Mouse (Mus musculus): ENCODE results near the gene Rdh5. TPM values are rescaled to one million over a fixed set of nuclear protein-coding genes. Genes with fewer than 3 reads are reported as not detected.

Gene Rdh5
- polyA plus RNA-seq, 1 experiment from 2014 or later = 12.3 TPM

DNA sequence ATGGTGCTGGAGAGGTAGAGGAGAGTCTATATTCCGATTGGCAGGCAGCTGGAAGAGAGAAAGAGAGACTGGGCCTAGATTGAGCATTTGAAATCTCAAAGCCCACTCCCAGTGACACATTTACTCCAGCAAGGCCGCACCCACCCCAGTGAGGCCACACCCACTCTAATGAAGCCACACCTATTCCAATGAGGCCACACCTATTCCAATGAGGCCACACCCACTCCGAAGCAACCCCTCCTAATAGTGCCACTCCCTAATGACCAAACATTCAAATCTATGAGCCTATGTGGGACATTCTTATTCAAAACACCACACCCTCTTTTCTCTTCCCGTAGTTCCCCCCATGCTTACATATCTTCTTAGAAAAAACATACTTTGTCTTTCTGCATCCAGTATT is 24.8 kb upstream of the Rdh5 start:
- 88% methylated on average over 4 of the region's 4 CpGs for WGBS

GRCm38 (mm10) chr10:128945675-128946074 is 23.0 kb upstream of the Rdh5 start:
- Histone ChIP-seq H3K36me3 (ENCODE audit: control insufficient read depth, insufficient read depth) (no peaks in the 10 kb centered on the region), H3K9me3 (ENCODE audit: control insufficient read depth, low read length) (no peaks in the 10 kb centered on the region), H3K4me1 (replicated peaks; ENCODE audit: control insufficient read depth, insufficient read depth, low read length) (no peaks in the 10 kb centered on the region), H3K4me2 (ENCODE audit: low read length) (no peak overlapping the region), H3K27ac (ENCODE audit: low read length) (no peak overlapping the region), H3K9ac (replicated peaks; ENCODE audit: low read depth, low read length) (no peak overlapping the region), H3K4me3 (replicated peaks; ENCODE audit: low read length) (no peak overlapping the region), H3K27me3 (replicated peaks; ENCODE audit: control insufficient read depth, insufficient read depth, low read length) (no peaks in the 10 kb centered on the region)
- WGBS = 16% methylated on average over 3 of the region's 3 CpGs
- ATAC-seq = no peak

More for the DNA sequence above, 24.8 kb upstream of the Rdh5 start:
- Histone ChIP-seq H3K9me3 (ENCODE audit: control insufficient read depth, low read length) (no peaks in the 10 kb centered on the region), H3K4me3 (replicated peaks; ENCODE audit: low read length) (no peak overlapping the region), H3K36me3 (ENCODE audit: control insufficient read depth, insufficient read depth) (no peaks in the 10 kb centered on the region), H3K9ac (replicated peaks; ENCODE audit: low read depth, low read length) (no peak overlapping the region), H3K27ac (ENCODE audit: low read length) (no peak overlapping the region), H3K27me3 (replicated peaks; ENCODE audit: control insufficient read depth, insufficient read depth, low read length) (no peaks in the 10 kb centered on the region), H3K4me2 (ENCODE audit: low read length) (no peak overlapping the region), H3K4me1 (replicated peaks; ENCODE audit: control insufficient read depth, insufficient read depth, low read length) (no peaks in the 10 kb centered on the region)
- ATAC-seq = no peak

DNA sequence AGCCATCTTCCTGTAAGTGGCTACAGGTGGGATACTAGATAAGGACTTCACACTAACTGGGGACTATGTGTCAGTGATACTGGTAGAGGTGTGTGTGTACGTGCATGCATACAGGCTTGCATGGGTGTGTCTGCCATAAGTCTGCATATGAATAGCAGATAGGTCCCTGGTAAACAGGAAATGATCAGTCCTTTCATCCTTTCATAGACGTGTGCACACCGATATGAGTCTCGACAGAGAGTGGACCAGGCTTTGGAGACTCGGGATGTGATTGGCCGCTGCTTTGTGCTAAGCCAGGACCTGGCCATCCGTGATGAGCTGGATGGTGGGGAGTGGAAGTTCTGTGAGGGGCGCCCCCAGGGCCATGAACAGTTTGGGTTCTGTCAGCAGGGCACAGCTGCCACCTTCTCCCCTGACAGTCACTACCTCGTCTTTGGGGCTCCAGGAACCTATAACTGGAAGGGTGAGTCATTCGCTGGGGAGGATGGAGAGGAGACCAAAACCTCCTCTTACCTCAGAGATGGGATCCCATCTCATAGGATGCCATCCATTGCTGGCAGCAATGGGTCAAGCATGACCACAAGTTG is 17.9 kb upstream of the Rdh5 start:
- H3K27me3 ChIP-seq (replicated peaks; ENCODE audit: control insufficient read depth, insufficient read depth, low read length) = peaks cover 9% of the 10 kb centered on the region
- no peak overlapping the region for H3K4me2 ChIP-seq (ENCODE audit: low read length)
- no peaks in the 10 kb centered on the region for H3K4me1 ChIP-seq (replicated peaks; ENCODE audit: control insufficient read depth, insufficient read depth, low read length)
- H3K4me3 ChIP-seq (replicated peaks; ENCODE audit: low read length) = no peak overlapping the region
- no peaks in the 10 kb centered on the region for H3K9me3 ChIP-seq (ENCODE audit: control insufficient read depth, low read length)
- WGBS = 88% methylated on average over 10 of the region's 10 CpGs
- ATAC-seq = no peak
- no peak overlapping the region for H3K27ac ChIP-seq (ENCODE audit: low read length)
- no peak overlapping the region for H3K9ac ChIP-seq (replicated peaks; ENCODE audit: low read depth, low read length)
- no peaks in the 10 kb centered on the region for H3K36me3 ChIP-seq (ENCODE audit: control insufficient read depth, insufficient read depth)

GRCm38 (mm10) chr10:128938974-128939373 is 16.3 kb upstream of the Rdh5 start:
- Histone ChIP-seq H3K4me2 (ENCODE audit: low read length) (no peak overlapping the region), H3K4me3 (replicated peaks; ENCODE audit: low read length) (no peak overlapping the region), H3K4me1 (replicated peaks; ENCODE audit: control insufficient read depth, insufficient read depth, low read length) (peaks cover 4% of the 10 kb centered on the region), H3K27me3 (replicated peaks; ENCODE audit: control insufficient read depth, insufficient read depth, low read length) (peaks cover 25% of the 10 kb centered on the region), H3K9ac (replicated peaks; ENCODE audit: low read depth, low read length) (no peak overlapping the region), H3K36me3 (ENCODE audit: control insufficient read depth, insufficient read depth) (no peaks in the 10 kb centered on the region), H3K9me3 (ENCODE audit: control insufficient read depth, low read length) (no peaks in the 10 kb centered on the region), H3K27ac (ENCODE audit: low read length) (no peak overlapping the region)
- no peak for ATAC-seq
- WGBS = 64% methylated on average over 5 of the region's 5 CpGs

GRCm38 (mm10) chr10:128938457-128938856 is 15.8 kb upstream of the Rdh5 start:
- Histone ChIP-seq H3K27ac (ENCODE audit: low read length) (no peak overlapping the region), H3K4me2 (ENCODE audit: low read length) (no peak overlapping the region), H3K9ac (replicated peaks; ENCODE audit: low read depth, low read length) (no peak overlapping the region), H3K36me3 (ENCODE audit: control insufficient read depth, insufficient read depth) (no peaks in the 10 kb centered on the region), H3K9me3 (ENCODE audit: control insufficient read depth, low read length) (no peaks in the 10 kb centered on the region), H3K4me3 (replicated peaks; ENCODE audit: low read length) (no peak overlapping the region), H3K4me1 (replicated peaks; ENCODE audit: control insufficient read depth, insufficient read depth, low read length) (peaks cover 9% of the 10 kb centered on the region), H3K27me3 (replicated peaks; ENCODE audit: control insufficient read depth, insufficient read depth, low read length) (peaks cover 25% of the 10 kb centered on the region)
- no peak for ATAC-seq
- 75% methylated on average over 9 of the region's 9 CpGs for WGBS

GRCm38 (mm10) chr10:128937756-128938390 is 15.2 kb upstream of the Rdh5 start:
- ATAC-seq = no peak
- H3K4me2 ChIP-seq (ENCODE audit: low read length) = no peak overlapping the region
- peaks cover 31% of the 10 kb centered on the region for H3K27me3 ChIP-seq (replicated peaks; ENCODE audit: control insufficient read depth, insufficient read depth, low read length)
- H3K27ac ChIP-seq (ENCODE audit: low read length) = no peak overlapping the region
- H3K4me3 ChIP-seq (replicated peaks; ENCODE audit: low read length) = no peak overlapping the region
- H3K9ac ChIP-seq (replicated peaks; ENCODE audit: low read depth, low read length) = no peak overlapping the region
- H3K36me3 ChIP-seq (ENCODE audit: control insufficient read depth, insufficient read depth) = no peaks in the 10 kb centered on the region
- WGBS = 76% methylated on average over 12 of the region's 12 CpGs
- peaks cover 12% of the 10 kb centered on the region for H3K4me1 ChIP-seq (replicated peaks; ENCODE audit: control insufficient read depth, insufficient read depth, low read length)
- H3K9me3 ChIP-seq (ENCODE audit: control insufficient read depth, low read length) = no peaks in the 10 kb centered on the region

- Histone ChIP-seq H3K27me3 (replicated peaks; ENCODE audit: control insufficient read depth, insufficient read depth, low read length) (peaks cover 46% of the 10 kb centered on the region), H3K36me3 (ENCODE audit: control insufficient read depth, insufficient read depth) (no peaks in the 10 kb centered on the region), H3K9me3 (ENCODE audit: control insufficient read depth, low read length) (no peaks in the 10 kb centered on the region), H3K4me1 (replicated peaks; ENCODE audit: control insufficient read depth, insufficient read depth, low read length) (peaks cover 12% of the 10 kb centered on the region), H3K9ac (replicated peaks; ENCODE audit: low read depth, low read length) (no peak overlapping the region), H3K4me3 (replicated peaks; ENCODE audit: low read length) (no peak overlapping the region), H3K27ac (ENCODE audit: low read length) (no peak overlapping the region), H3K4me2 (ENCODE audit: low read length) (no peak overlapping the region)
- WGBS = 73% methylated on average over 8 of the region's 8 CpGs
- no peak for ATAC-seq
Measured at GRCm38 (mm10) chr10:128935826-128936440, 13.2 kb upstream of the Rdh5 start.

GRCm38 (mm10) chr10:128934997-128935787 is 12.5 kb upstream of the Rdh5 start:
- H3K36me3 ChIP-seq (ENCODE audit: control insufficient read depth, insufficient read depth) = no peaks in the 10 kb centered on the region
- H3K4me2 ChIP-seq (ENCODE audit: low read length) = no peak overlapping the region
- peaks cover 12% of the 10 kb centered on the region for H3K4me1 ChIP-seq (replicated peaks; ENCODE audit: control insufficient read depth, insufficient read depth, low read length)
- H3K9ac ChIP-seq (replicated peaks; ENCODE audit: low read depth, low read length) = no peak overlapping the region
- H3K27me3 ChIP-seq (replicated peaks; ENCODE audit: control insufficient read depth, insufficient read depth, low read length) = peaks cover 46% of the 10 kb centered on the region
- WGBS = 71% methylated on average over 7 of the region's 7 CpGs
- ATAC-seq = no peak
- no peak overlapping the region for H3K4me3 ChIP-seq (replicated peaks; ENCODE audit: low read length)
- H3K9me3 ChIP-seq (ENCODE audit: control insufficient read depth, low read length) = no peaks in the 10 kb centered on the region
- H3K27ac ChIP-seq (ENCODE audit: low read length) = no peak overlapping the region

All from forebrain, embryonic 16.5 days (tissue).